Mouse (Mus musculus): ENCODE measurements at regions not wholly inside any gene's neighbourhood (a gene's known extent, or its start where the extent isn't known, plus 50 kb on each side); places are given as distances from the start of the nearest gene placed in this dataset.
"Not testable (repeated sequence)": the region's sequence is repeated elsewhere in the genome, so short reads cannot be mapped to it uniquely, and the experiment has no call there.

- intact Hi-C loops (cut with DNase I): no loop called here
- DNase-seq: no peak
These were observed 178.5 kb downstream of the Tmem114 start for GRCm38 (mm10) chr16:8246445-8246844.

DNA sequence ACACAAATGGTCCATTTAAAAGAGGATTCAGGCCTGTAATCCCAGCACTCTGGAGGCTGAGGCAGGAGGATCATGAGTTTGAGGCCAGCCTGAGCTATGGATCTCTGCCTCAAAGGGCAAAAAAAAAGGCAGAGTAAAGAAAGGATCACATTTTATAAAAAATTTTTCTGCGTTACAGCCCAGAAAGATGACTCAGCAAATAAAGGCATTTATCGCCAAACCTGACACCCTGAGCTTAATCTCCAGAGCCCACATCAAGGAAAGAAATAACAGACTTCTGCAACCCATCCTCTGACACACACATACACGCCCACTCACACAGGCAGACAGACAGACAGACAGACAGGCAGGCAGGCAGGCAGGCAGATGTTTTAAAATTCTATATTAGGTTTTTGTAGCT is 179.3 kb downstream of the Tmem114 start:
- intact Hi-C loops (cut with DNase I): no loop called here
- DNase-seq: no peak

- DNase-seq: no peak
- intact Hi-C loops (cut with DNase I): no loop called here
These were observed 190.6 kb downstream of the Tmem114 start for GRCm38 (mm10) chr16:8234351-8234750.

- intact Hi-C loops (cut with DNase I): no loop called here
- no peak for DNase-seq
These were observed 192.9 kb downstream of the Tmem114 start for GRCm38 (mm10) chr16:8232079-8232478.

- DNase-seq: no peak
- intact Hi-C loops (cut with DNase I): no loop called here
These were observed 201.2 kb downstream of the Tmem114 start for GRCm38 (mm10) chr16:8223625-8224300.

- DNase-seq: peak; percentile 31 to 53
- intact Hi-C loops (cut with DNase I): no loop called here
These were observed 216.4 kb downstream of the Tmem114 start for GRCm38 (mm10) chr16:8208251-8209181.

- intact Hi-C loops (cut with DNase I): no loop called here
- DNase-seq: no peak
These were observed 219.9 kb downstream of the Tmem114 start for GRCm38 (mm10) chr16:8205014-8205413.

DNA sequence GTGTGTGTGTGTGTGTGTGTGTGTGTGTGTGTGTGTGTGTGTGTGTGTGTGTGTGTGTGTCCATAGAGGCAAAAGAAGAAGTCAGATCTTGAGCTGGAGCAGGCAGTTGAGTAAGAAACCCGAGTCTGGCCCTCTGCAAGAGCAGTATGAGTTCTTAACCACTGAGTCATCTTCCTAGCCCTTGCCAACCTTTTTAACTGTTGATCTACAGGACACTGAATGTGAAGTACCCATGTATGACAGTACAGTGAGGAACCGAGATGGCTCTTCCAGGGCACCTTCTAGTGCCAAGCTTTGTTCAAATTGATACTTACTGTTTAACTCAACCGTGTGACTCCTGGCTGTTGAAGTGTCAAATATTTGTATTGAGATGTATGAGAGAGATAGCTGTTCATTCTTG is 223.6 kb downstream of the Tmem114 start:
- intact Hi-C loops (cut with DNase I): no loop called here
- DNase-seq: no peak

DNA sequence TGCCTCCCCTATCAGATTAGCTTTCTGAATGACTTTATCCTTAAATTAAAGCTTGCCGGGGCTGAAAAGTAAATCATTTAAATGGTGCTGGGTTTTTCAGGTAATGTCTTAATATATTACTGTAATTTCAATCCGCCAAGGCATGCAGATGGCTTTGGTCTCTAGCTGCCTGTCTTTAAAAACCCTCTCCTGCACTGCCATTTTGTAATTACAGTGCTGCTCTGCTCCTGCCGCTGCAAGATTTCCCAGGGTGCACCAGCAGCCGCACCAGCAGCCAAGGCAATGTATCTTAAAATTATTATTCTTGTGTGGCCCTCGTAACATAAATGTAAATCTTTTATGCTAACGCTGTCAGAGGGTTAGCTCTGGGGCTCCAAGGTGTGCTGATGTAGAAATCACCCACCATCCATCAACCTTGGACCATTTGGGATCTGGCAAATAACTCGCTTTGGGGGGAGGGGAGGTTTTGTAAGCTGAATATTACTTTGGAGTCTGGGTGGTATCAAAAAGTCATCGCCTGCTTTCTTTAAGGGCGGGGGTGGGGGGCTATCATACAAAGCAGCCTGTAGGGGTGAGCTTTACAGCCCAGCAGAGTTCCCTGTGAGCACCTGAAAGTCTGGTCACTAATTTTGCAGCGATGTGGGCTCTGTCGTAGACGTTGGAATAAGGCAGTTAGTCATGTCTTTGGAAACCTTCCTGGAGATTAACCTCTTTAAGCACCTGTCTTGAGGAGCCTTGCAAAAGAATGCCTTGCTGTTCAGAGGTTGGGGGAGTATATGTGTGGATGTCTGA is 226.0 kb downstream of the Tmem114 start:
- no peak for DNase-seq
- intact Hi-C loops (cut with DNase I): no loop called here

GRCm38 (mm10) chr16:8189472-8190240 is 235.3 kb downstream of the Tmem114 start:
- intact Hi-C loops (cut with DNase I): no loop called here

GRCm38 (mm10) chr16:8189071-8189470 is 235.9 kb downstream of the Tmem114 start:
- no peak for DNase-seq
- intact Hi-C loops (cut with DNase I): no loop called here

More at GRCm38 (mm10) chr16:8189472-8190240, 235.3 kb downstream of the Tmem114 start:
- no peak for DNase-seq

GRCm38 (mm10) chr16:8188505-8188904 is 236.4 kb downstream of the Tmem114 start:
- intact Hi-C loops (cut with DNase I): no loop called here
- DNase-seq: no peak

DNA sequence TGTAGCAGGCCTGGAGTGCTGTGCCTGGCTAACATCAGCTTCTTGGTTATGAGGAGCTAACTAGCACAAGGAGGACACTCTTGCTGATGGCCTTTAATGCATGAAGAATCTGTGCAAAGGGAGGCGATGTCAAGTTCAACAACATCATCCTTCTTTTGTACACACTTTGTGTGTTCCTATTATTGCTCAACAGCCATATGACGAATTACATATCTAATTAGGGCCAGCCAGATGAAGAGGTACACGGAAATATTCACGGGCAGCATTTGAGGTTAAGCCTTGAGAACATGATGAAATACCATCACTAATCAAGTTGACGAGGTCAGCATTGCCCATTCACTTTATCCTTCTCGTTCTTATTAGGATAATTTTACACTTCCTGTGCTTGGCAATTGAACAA is 240.2 kb downstream of the Tmem114 start:
- intact Hi-C loops (cut with DNase I): no loop called here
- DNase-seq: no peak

DNA sequence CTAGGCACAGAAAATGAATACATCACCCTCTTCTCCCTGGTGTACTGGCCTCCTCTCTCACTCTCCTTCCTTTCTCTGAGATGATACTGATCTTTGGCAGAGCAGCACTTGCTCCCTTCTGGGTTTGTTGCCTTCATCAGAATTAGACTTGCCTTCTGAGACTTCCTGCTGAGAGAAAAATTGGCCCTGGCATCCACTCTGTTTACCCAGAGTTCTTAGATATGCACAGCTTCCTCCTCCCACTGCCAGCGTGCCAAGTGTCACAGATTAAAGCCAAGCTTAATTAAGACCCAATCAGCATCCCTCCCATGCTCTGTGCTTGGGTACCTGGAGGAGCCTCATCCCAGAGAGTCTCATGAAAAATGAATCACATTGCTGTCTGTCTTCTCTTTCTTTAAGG is 246.0 kb downstream of the Tmem114 start:
- no peak for DNase-seq
- intact Hi-C loops (cut with DNase I): no loop called here

DNA sequence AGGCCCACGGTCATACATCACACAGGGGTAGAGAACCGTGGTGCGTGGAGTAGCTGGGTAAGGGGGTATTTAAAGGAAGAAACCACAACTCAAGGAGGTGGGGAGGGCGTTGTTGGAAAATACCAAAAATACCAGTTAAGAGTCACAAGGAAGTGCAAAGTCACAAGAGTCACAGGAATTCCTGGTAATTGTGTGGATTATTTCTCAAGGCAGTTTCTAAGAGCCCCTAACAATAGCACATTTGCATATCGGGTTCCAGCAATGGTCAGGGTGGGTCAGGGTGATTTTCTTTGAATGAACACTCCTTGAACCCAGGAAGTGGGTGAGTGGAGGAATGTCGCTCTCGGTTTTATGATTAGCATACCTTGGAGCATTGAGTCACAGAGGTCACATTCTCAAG is 247.7 kb downstream of the Tmem114 start:
- DNase-seq; intact Hi-C loops (cut with DNase I): not testable (repeated sequence)

DNA sequence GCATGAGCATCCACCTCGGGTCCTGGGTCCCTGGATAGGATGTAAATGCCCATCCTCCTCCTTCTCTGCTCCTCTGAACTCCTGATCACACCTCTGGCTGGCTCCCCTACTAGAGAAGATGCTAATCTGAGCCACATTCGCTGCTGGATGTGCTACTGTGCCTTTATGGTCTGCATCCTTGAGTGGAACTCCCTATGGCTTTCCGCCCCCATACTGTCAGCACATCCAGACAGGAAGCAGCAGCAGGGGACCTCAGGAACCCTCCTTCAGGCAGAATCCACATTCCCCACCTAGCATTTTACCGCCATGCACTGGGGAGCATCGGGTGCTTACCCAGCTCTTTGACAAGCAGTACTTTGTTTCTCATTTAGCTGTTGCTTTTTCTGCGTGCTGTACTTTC is 248.8 kb downstream of the Tmem114 start:
- intact Hi-C loops (cut with DNase I): no loop called here
- DNase-seq: no peak
